Mouse (Mus musculus): Measurements from ENCODE around the gene Gtf2h1.

Gtf2h1 gene

GRCm38 (mm10) chr7:46846486-46847244 lies 50.8 kb downstream of the Gtf2h1 start:
- in situ Hi-C loops (cut with MboI, MseI): loop anchor here (25.0 kb wide), 1 partner anchor 1884 kb away; the partner anchor contains the start of gene Cpt1c

- in situ Hi-C loops (cut with MboI, MseI): loop anchor here (25.0 kb wide), 1 partner anchor 1887 kb away; the partner anchor contains the start of gene Cpt1c
Measured at GRCm38 (mm10) chr7:46849287-46849686, 53.4 kb downstream of the Gtf2h1 start.

GRCm38 (mm10) chr7:46851026-46851425 lies 55.1 kb downstream of the Gtf2h1 start:
- in situ Hi-C loops (cut with MboI, MseI): no loop called here

- in situ Hi-C loops (cut with MboI, MseI): no loop called here
Measured at GRCm38 (mm10) chr7:46852666-46853065, 56.8 kb downstream of the Gtf2h1 start.

GRCm38 (mm10) chr7:46853365-46853764 lies 57.5 kb downstream of the Gtf2h1 start:
- in situ Hi-C loops (cut with MboI, MseI): no loop called here

GRCm38 (mm10) chr7:46855866-46856560 lies 60.1 kb downstream of the Gtf2h1 start:
- in situ Hi-C loops (cut with MboI, MseI): no loop called here

- in situ Hi-C loops (cut with MboI, MseI): no loop called here
Measured at GRCm38 (mm10) chr7:46857436-46857835, 61.5 kb downstream of the Gtf2h1 start.

- in situ Hi-C loops (cut with MboI, MseI): no loop called here
Measured at GRCm38 (mm10) chr7:46859031-46859430, 63.1 kb downstream of the Gtf2h1 start.

- in situ Hi-C loops (cut with MboI, MseI): no loop called here
Measured at GRCm38 (mm10) chr7:46860996-46861395, 65.1 kb downstream of the Gtf2h1 start, which contains the start of gene Ldhc. Gene Ldhc, plus strand, starts transcription at chr7:46861203.

- in situ Hi-C loops (cut with MboI, MseI): no loop called here
Measured at GRCm38 (mm10) chr7:46871988-46872387, 76.1 kb downstream of the Gtf2h1 start.
